Mouse (Mus musculus) gastrocnemius, postnatal 10 days (tissue): Measurements from ENCODE around the gene Csde1. TPM values are rescaled to one million over a fixed set of nuclear protein-coding genes. Genes with fewer than 3 reads are reported as not detected.
A peak's percentile ranks its signal among the peaks of the same experiment; 100 is the strongest.

ENCODE experiments used
- DNase-seq: peaks from one replicate; pipeline ENCODE4 v3.0.0; 2021; ENCODE audit warnings: mixed read lengths
- total RNA-seq, 2 experiments: library from RNA; stranded (reverse); gene quantifications; 2 replicates each; pipeline ENCODE4 v1.2.3; 2021

The Csde1 gene
- total RNA-seq, 2 experiments from 2014 or later, result 466 to 483 TPM

- peak; percentile 97 for DNase-seq
Observed at GRCm38 (mm10) chr3:103058207-103059157, 38.3 kb downstream of the Csde1 start, which contains the start of gene Nras. Gene Nras, plus strand, starts transcription at chr3:103058285.

GRCm38 (mm10) chr3:103066927-103067326, 46.7 kb downstream of the Csde1 start:
- DNase-seq, result no peak

DNA sequence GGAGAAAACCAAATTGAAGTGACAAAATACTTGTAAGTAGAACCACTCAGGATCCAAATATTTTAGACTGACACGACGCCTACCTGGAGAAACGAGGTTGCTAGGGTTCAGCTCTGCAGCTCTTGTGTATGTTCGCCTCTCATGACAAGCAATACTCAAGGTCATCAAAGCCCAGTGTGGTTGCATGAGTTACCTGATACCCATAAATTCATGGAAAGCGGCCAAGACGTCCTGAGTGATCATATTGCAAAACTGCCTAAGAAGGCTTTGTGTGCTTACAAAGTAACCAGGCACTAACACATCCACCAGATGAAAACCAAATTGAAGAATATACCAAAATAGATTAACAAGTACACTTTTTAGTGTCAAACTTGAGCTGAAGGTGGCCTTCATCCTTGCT, 48.7 kb downstream of the Csde1 start:
- no peak for DNase-seq

DNA sequence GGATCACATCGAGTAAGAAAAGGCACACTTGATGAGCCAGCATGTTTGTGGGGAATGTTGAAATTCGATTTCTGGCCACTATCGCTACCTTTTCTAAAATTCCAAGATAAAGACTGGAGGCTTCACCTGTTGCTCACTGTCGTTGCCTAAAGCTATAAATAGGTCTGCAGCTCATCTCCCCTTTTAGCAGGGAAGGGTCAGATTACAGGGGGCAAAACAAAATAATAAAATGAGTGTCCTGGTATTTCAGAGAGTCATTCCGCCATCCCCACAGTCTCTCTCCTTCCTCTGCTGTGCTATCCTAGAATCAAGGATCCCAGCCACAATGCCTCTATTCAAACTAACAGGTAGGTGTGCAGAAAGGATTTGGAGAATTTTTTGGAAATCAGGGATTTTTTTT, 53.5 kb downstream of the Csde1 start, which contains the start of gene Ampd1:
Ampd1 (plus strand) TSS at position 244 of the 400 bp plus-strand sequence.
- no peak for DNase-seq

DNA sequence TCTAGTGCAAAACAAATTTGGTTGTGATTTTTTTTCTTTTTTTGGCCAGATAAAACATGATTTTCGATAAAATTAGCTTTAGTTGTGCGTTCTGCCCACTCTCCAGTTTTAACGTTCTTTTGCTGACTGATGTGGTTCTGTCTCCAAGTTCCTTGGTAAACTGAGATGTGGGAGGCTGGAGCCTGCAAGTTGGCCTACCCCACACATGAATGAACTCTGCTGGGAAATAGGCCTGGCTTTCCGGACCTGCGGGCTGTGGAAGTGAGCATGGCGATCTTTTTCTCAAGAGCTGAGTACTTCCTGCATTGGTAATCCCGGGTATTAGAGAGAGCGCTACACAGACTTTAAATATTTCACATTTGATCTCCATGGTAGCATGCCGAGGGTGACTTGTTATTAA, 55.6 kb downstream of the Csde1 start:
- DNase-seq, result no peak

GRCm38 (mm10) chr3:103076476-103076875, 56.2 kb downstream of the Csde1 start:
- no peak for DNase-seq

GRCm38 (mm10) chr3:103079301-103079700, 59.1 kb downstream of the Csde1 start:
- DNase-seq, result no peak

GRCm38 (mm10) chr3:103081051-103081450, 60.8 kb downstream of the Csde1 start:
- no peak for DNase-seq

DNA sequence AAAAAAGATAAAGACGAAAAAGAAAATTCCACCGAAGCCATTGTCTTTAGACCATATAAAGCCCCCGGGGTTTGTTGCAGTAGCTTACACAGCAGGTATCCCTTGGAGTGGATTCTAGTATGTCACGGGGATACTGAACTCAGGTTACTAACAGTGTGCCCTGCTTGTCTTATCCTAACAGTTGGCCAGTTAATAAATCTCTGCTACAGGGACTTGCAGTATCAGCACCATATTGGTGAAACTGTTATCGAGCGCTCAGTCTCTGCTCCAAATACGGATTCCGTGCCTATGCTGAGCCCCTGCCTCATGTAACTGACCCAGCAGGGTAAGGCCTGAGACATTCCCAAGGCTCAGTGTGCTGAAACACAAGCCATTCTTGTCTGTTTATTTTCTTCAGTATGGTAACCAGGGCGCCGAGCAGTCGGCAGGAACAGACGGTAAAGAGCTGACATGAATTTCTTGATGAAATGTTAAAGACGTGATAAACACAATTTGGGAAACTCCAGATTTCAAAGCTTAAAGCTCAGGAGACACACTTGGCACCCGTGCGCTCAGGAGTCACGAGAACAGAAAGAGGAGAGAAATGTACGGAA, 61.7 kb downstream of the Csde1 start:
- DNase-seq, result no peak

DNA sequence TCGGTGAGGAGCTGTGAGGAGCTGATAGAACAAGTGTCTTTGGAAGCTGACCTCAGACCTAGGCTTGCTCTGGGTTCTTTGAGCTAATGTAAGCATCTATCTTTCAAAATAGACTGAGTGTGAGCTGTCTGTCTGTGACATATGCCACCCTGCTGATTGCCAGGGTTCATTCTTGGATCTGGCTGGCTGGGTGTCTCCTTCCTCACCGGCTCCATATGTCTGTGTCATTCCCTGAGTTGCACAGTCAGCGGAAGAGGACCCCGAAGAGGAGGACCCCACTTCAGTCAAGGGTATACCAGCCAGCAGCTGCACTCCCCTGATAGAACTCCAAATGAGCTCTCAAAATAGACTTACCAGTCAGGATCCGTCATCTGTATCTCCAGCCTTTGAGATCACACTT, 62.5 kb downstream of the Csde1 start:
- DNase-seq, result no peak

GRCm38 (mm10) chr3:103085986-103086385, 65.8 kb downstream of the Csde1 start:
- DNase-seq, result no peak

GRCm38 (mm10) chr3:103091753-103092152, 71.5 kb downstream of the Csde1 start:
- DNase-seq, result no peak

GRCm38 (mm10) chr3:103098662-103099061, 78.4 kb downstream of the Csde1 start:
- no peak for DNase-seq

GRCm38 (mm10) chr3:103099667-103100066, 79.4 kb downstream of the Csde1 start:
- DNase-seq, result no peak

DNA sequence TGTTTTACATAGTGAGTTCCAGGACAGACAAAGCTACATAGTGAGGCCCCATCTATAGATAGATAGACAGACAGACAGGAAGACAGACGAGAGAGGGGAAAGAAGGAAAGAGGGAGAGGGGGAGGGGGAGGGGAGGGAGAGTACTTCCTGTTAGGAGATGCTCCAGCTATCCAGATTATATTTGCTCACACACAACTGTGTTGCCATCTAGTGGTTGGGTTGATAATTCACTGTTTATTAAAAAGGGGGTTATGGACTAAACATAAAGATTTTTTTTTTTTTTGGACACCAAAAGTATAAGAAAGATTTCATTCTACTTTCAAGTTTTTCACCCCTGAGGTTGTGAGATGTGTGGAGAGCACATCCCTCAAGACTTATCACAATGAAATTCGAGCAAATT, 80.5 kb downstream of the Csde1 start:
- no peak for DNase-seq

- DNase-seq, result no peak
Observed at GRCm38 (mm10) chr3:103101194-103101593, 81.0 kb downstream of the Csde1 start.

GRCm38 (mm10) chr3:103101909-103102308, 81.7 kb downstream of the Csde1 start:
- no peak for DNase-seq

DNA sequence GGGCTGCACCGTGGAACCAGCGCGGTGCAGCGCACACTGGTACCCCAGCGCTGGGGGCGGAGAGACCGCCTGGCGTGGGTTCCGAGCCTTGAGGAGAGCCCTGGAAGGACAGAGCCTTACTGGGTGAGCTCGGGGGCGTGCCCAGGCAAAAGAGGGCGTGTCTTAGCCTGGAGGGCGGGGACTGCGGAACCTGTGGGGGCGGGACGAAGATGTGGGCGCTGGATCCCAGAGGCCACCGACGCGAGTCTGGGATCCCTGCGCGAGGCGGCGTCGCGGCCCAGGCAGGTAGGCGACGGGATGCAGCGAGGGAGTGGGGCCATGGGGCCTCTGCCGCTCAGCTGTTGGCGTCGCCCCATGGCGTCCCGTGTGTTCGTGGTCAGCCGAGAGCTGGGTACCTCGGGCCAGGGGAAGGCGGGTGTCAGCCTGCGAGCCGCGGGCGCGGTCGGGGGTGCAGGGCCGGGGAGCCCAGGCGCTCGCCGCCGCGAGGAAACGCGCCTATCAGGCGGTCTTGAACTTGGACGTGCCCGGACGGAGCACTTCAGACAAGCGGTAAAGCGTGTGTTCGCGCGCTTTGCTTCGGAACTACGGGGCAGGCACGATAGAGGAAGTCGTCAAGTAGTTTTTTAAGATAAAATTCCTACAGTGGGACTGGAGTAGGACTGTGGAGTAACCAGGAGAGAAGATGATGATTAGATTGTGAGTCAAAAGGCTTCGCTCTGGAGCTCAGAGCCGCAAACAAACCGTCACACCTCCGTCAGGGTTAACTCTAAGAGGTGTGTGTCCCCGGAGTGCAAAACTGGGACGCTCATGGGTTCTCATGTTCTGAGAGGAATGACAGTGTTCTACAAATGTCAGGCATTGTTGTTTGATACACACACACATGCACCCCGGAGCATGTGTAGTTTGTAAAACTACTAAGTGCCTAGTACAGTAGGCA, 82.5 kb downstream of the Csde1 start, which contains the start of gene Dennd2c:
Dennd2c (plus strand) TSS at position 151 of the 937 bp plus-strand sequence.
- peak; percentile 97 for DNase-seq
